Mouse (Mus musculus): ENCODE measurements around the gene Cdhr3.

Gene Cdhr3

GRCm38 (mm10) chr12:33092775-33093174, at the start of gene Cdhr3:
Cdhr3 (minus strand) TSS chr12:33092875.
- in situ Hi-C loops (cut with MboI; ENCODE audit: low sequenced_read_pairs) = no loop called here

GRCm38 (mm10) chr12:33139083-33139482, 46.4 kb upstream of the Cdhr3 start:
- in situ Hi-C loops (cut with MboI; ENCODE audit: low sequenced_read_pairs) = no loop called here

- in situ Hi-C loops (cut with MboI; ENCODE audit: low sequenced_read_pairs) = no loop called here
Observed at GRCm38 (mm10) chr12:33137857-33138256, 45.2 kb upstream of the Cdhr3 start.

- in situ Hi-C loops (cut with MboI; ENCODE audit: low sequenced_read_pairs) = no loop called here
Observed at GRCm38 (mm10) chr12:33131796-33132195, 39.1 kb upstream of the Cdhr3 start.

- in situ Hi-C loops (cut with MboI; ENCODE audit: low sequenced_read_pairs) = no loop called here
Observed at GRCm38 (mm10) chr12:33130401-33130800, 37.7 kb upstream of the Cdhr3 start.

GRCm38 (mm10) chr12:33129410-33129809, 36.7 kb upstream of the Cdhr3 start:
- in situ Hi-C loops (cut with MboI; ENCODE audit: low sequenced_read_pairs) = no loop called here

- in situ Hi-C loops (cut with MboI; ENCODE audit: low sequenced_read_pairs) = no loop called here
Observed at GRCm38 (mm10) chr12:33128702-33129101, 36.0 kb upstream of the Cdhr3 start.

GRCm38 (mm10) chr12:33128121-33128520, 35.4 kb upstream of the Cdhr3 start:
- in situ Hi-C loops (cut with MboI; ENCODE audit: low sequenced_read_pairs) = no loop called here

GRCm38 (mm10) chr12:33126243-33126642, 33.6 kb upstream of the Cdhr3 start:
- in situ Hi-C loops (cut with MboI; ENCODE audit: low sequenced_read_pairs) = no loop called here

- in situ Hi-C loops (cut with MboI; ENCODE audit: low sequenced_read_pairs) = no loop called here
Observed at GRCm38 (mm10) chr12:33125594-33126227, 33.0 kb upstream of the Cdhr3 start.

GRCm38 (mm10) chr12:33118624-33119301, 26.1 kb upstream of the Cdhr3 start:
- in situ Hi-C loops (cut with MboI; ENCODE audit: low sequenced_read_pairs) = no loop called here

GRCm38 (mm10) chr12:33110894-33111471, 18.3 kb upstream of the Cdhr3 start:
- in situ Hi-C loops (cut with MboI; ENCODE audit: low sequenced_read_pairs) = no loop called here

- in situ Hi-C loops (cut with MboI; ENCODE audit: low sequenced_read_pairs) = loop anchor here (10.0 kb wide), 1 partner anchor 75 kb away; no protein-coding TSS in a partner anchor
Observed at GRCm38 (mm10) chr12:33109531-33109930, 16.9 kb upstream of the Cdhr3 start.

- in situ Hi-C loops (cut with MboI; ENCODE audit: low sequenced_read_pairs) = loop anchor here (10.0 kb wide), 1 partner anchor 72 kb away; no protein-coding TSS in a partner anchor
Observed at GRCm38 (mm10) chr12:33106438-33107167, 13.9 kb upstream of the Cdhr3 start.

- in situ Hi-C loops (cut with MboI; ENCODE audit: low sequenced_read_pairs) = loop anchor here (10.0 kb wide), 1 partner anchor 71 kb away; no protein-coding TSS in a partner anchor
Observed at GRCm38 (mm10) chr12:33105724-33106123, 13.0 kb upstream of the Cdhr3 start.

- in situ Hi-C loops (cut with MboI; ENCODE audit: low sequenced_read_pairs) = loop anchor here (10.0 kb wide), 1 partner anchor 68 kb away; no protein-coding TSS in a partner anchor
Observed at GRCm38 (mm10) chr12:33102342-33103115, 9.9 kb upstream of the Cdhr3 start.

- in situ Hi-C loops (cut with MboI; ENCODE audit: low sequenced_read_pairs) = loop anchor here (10.0 kb wide), 1 partner anchor 67 kb away; no protein-coding TSS in a partner anchor
Observed at GRCm38 (mm10) chr12:33101627-33102026, 9.0 kb upstream of the Cdhr3 start.

GRCm38 (mm10) chr12:33096017-33096416, 3.3 kb upstream of the Cdhr3 start:
- in situ Hi-C loops (cut with MboI; ENCODE audit: low sequenced_read_pairs) = no loop called here

- in situ Hi-C loops (cut with MboI; ENCODE audit: low sequenced_read_pairs) = no loop called here
Observed at GRCm38 (mm10) chr12:33092196-33092595, 479 bp downstream of the Cdhr3 start.

- in situ Hi-C loops (cut with MboI; ENCODE audit: low sequenced_read_pairs) = no loop called here
Observed at GRCm38 (mm10) chr12:33086151-33086550, 6.5 kb downstream of the Cdhr3 start.
